Mouse (Mus musculus) ZHBTc4 (cell line): Measurements from ENCODE around the gene E2f4.

ENCODE experiments used
- DNase-seq: peaks from one replicate; pipeline ENCODE4 v3.0.0-alpha.2; 2011; ENCODE audit warnings: low read depth, low spot score

E2f4 gene

DNA sequence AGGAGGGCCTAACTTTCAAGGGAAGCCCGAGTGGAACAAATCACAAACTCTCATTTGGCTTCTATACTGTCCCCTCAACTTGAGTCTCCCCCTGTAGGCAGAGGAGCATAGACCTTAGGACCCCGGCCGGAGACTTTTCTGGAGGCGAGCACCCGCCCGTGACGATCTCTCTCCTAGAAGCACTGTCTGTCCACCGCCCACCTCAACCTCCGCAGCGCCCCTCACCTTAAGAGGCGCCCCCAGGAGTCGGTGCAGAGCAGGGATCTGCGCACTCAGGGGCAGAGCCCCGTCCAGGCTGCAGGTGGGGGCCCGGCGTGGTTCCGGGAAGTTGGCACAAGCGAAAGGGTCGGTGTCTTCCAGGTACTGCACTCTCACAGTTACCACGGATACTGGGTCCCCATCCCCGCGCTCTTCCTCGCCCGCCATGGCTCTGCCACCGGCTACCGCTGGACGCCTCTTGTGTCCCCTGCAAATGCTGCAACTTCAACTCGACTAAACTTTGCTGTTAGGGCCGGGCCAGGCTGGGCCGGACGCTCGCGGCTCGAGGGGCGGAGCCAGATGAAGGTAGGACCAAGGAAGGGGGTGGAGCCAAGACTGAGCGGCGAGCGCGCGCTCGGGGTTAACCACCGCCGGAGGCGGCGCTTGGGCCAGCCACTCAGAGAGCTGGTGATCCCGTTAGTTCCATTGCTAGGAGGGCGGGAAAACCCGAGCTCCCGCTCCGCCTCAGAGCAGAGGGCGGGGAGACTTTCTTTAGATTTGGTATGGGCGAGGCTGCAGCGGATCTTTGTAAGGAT is 50.2 kb downstream of the E2f4 start, which contains the start of gene Fhod1:
TSS of gene Fhod1 (minus strand) at position 526 of the 794 bp plus-strand sequence.
- DNase-seq = peak; percentile 99

DNA sequence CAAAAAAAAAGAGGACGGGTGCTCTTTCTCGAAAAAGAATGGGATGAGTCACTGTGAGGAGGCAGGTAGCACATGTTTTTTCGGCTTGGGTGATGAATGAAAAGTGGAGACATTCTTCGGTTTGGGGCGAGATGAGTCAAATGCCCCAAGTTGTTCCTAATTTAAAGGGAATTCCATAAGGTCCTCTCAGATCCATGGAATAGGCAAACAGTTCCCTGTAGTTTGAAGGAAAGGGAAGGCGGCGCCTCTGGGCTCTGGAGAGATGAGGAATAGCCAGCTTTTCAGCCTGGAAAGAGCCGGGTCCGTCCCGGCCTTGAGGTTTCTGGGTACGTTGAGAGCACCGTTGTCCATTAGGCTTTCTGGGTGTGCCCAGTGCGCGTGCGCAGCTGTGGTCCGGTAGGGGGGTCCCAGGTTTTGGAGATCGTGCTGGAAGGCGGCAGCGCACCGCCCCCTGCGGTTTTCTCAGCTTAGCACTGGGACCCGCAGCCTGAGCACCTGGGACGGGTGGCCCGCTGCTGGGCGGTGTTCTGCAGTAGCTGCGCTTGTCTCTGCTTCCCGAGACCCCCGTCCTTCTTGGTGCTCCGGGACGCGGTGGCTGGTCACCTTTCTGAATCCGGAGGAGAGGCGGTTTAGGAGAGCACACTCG is 51.1 kb downstream of the E2f4 start, which contains the start of gene Slc9a5:
TSS of gene Slc9a5 (plus strand) at position 394 of the 646 bp plus-strand sequence.
- peak; percentile 63 for DNase-seq

DNA sequence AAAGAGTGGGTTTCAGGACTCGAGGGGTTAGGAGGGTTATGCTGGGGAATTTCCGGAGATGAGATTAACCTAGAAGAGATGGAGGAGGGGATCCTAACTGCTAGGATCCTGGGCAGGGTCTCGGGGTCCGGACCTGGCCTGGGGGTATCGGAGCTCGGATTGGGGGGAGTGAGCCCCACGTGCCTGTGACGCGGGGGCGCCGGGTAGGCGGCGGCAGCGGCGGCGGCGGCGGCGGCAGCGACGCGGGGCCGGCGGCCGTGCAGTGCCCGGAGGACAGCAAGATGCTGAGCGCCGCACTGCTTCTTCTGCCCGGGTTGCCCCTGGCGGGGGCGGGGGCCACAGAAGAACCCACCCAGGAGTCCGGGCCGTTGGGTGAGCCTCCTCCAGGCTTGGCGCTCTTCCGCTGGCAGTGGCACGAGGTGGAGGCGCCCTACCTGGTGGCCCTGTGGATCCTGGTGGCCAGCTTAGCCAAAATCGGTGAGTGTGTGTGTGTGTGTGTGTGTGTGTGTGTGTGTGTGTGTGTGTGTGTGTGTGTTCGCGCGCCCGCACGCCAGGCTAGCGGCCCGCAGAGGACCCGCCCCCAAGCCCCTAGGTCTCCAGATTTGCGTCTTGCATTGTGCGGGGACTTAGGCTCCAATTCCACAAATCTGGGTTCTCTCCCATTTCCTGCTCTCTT is 51.8 kb downstream of the E2f4 start:
- DNase-seq = peak; percentile 38

DNA sequence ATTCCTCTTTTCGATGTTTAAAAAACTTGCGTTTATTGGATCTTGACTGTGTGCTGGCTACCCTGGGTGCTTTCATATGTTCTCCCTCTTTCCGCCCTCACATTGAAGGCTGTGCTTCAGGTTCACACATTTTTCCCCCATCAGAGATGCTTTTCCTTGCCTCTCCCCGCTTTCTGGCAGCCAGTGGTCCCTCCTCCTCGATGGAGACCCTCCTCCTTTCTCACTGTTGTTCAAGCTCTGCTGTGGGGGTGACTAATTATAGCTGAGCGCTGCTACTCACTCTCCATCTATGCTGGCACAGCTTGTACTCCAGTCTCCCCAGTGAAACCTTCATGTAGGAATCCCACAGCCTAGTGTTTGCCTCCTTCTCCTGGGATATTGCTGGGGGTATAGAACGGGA is 52.7 kb downstream of the E2f4 start:
- DNase-seq = no peak

DNA sequence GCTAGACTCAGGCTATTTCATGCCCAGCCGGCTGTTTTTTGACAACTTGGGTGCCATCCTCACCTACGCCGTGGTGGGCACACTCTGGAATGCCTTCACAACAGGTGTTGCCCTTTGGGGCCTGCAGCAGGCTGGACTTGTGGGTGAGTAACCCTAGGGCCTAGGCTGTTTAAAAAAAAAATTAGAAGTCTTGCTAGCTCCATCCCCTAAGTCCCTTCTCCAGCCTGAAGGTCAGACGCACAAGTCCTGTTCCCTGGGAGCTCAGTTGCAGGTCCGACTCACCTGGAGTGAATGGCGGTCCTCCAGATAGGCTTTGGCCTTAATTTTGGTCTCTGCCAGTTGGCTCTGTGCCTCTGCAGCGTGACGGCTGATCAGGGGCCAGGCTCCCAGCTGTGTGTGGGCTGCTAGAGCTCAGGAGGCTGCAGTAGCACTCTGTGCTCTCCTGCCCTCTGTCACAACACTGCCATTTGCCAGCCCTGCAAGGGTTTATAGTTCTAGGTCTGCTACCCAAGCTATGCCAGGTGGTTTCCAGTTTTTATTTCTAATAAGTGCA is 56.2 kb downstream of the E2f4 start:
- no peak for DNase-seq

DNA sequence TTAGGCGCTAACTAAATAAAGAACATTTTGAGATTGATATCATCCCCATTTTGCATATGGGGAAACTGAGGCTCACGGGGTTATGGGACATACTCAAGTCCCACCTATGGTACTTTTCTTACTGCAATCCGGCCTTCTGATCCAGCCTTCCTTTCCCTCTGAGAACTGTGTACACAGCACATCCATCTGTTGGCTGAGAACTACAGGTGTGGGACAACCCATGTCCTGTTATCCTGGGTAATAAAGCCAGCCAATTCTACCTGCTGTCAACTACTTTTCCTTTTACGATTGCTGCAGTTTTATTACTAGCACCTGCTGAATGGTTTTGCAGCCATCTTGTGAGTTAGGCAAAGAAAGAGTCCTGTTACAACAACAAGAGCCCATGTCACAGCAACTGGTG is 57.1 kb downstream of the E2f4 start:
- no peak for DNase-seq
